Mouse (Mus musculus) heart, postnatal 0 days (tissue): ENCODE results near the gene Slc5a1. TPM values are rescaled to one million over a fixed set of nuclear protein-coding genes. Genes with fewer than 3 reads are reported as not detected.

Source experiments
- ATAC-seq: fragments of 200-750 bp; cut with Nextera tagmentation; 2 replicates; pipeline ENCODE4 v1.8.0; 2017; ENCODE audit warnings: low read depth, moderate number of reproducible peaks, moderate library complexity; ENCODE audit not compliant: insufficient read depth
- DNase-seq: peaks from one replicate; pipeline ENCODE4 v3.0.0-alpha.2; 2016; ENCODE audit warnings: low spot score
- H3K27ac ChIP-seq: fragments of 300-500 bp; sonication (generic); 2 replicates; pipeline ENCODE4 v1.5.1; 2014; ENCODE audit warnings: low read depth, mild to moderate bottlenecking
- H3K27me3 ChIP-seq: fragments of 300-500 bp; sonication (generic); 2 replicates; pipeline ENCODE4 v1.6.1; 2014; ENCODE audit warnings: low read length, mixed read lengths; ENCODE audit not compliant: control insufficient read depth, insufficient read depth
- H3K36me3 ChIP-seq: fragments of 300-500 bp; sonication (generic); replicated peaks from 2 replicates; pipeline ENCODE4 v1.6.1; 2014; ENCODE audit warnings: low read length, mixed read lengths; ENCODE audit not compliant: control insufficient read depth, insufficient read depth
- H3K4me1 ChIP-seq: fragments of 300-500 bp; sonication (generic); 2 replicates; pipeline ENCODE4 v1.6.1; 2014; ENCODE audit warnings: antibody characterized with exemption; ENCODE audit not compliant: control insufficient read depth, insufficient read depth
- H3K4me2 ChIP-seq: fragments of 300-500 bp; sonication (generic); 2 replicates; pipeline ENCODE4 v1.6.1; 2014; ENCODE audit warnings: low read depth, mild to moderate bottlenecking, low read length, moderate library complexity
- H3K4me3 ChIP-seq: fragments of 300-500 bp; sonication (generic); 2 replicates; pipeline ENCODE4 v1.5.1; 2014; ENCODE audit warnings: low read depth, low read length
- H3K9ac ChIP-seq: fragments of 300-500 bp; sonication (generic); replicated peaks from 2 replicates; pipeline ENCODE4 v1.6.1; 2014; ENCODE audit warnings: low read depth, low read length, mixed read lengths
- H3K9me3 ChIP-seq: fragments of 300-500 bp; sonication (generic); replicated peaks from 2 replicates; pipeline ENCODE4 v1.6.1; 2016; ENCODE audit warnings: low read length; ENCODE audit not compliant: control insufficient read depth
- CTCF ChIP-seq: IDR thresholded peaks from 2 replicates; pipeline ENCODE4 v1.5.1; 2016; ENCODE audit warnings: antibody characterized with exemption, control low read depth, low read depth
- EP300 ChIP-seq: IDR thresholded peaks from 2 replicates; pipeline ENCODE4 v1.6.1; 2016; ENCODE audit warnings: antibody characterized with exemption, low read depth
- WGBS: fragments of 180-500 bp; shearing (Covaris S2); extraction: QIAGEN DNeasy Blood & Tissue Kit; methylation state at CpG from one replicate; pipeline ENCODE4 v1.1.7; 2014; 5-methylcytosine and 5-hydroxymethylcytosine counted together
- polyA plus RNA-seq: library from polyadenylated mRNA; unstranded; fragments of >200 nt; fragmentation: Nextera tagmentation; extraction: Ambion mirVana; gene quantifications from 2 replicates; pipeline ENCODE4 v1.2.1, GENCODE M21; 2015
- total RNA-seq: library from RNA; depleted of rRNA; stranded (reverse); fragments of >200 nt; gene quantifications from 2 replicates; pipeline ENCODE4 v1.2.3, GENCODE M21; 2014; ENCODE audit warnings: low replicate concordance; rRNA removed

The Slc5a1 gene
- not detected in 2 replicates for total RNA-seq
- not detected in 2 replicates for polyA plus RNA-seq

- H3K9ac ChIP-seq, result no peak within 1 kb of the TSS
- ATAC-seq (no peak), DNase-seq (no peak)
- H3K9me3 ChIP-seq, result no peaks in the 10 kb centered on the region
- no peaks in the 10 kb centered on the region for H3K4me1 ChIP-seq
- H3K27me3 ChIP-seq, result peaks cover 22% of the 10 kb centered on the region
- no peaks in the 10 kb centered on the region for H3K36me3 ChIP-seq
- H3K4me2 ChIP-seq, result no peak within 1 kb of the TSS
- no peak within 1 kb of the TSS for H3K27ac ChIP-seq
- 17% methylated on average over 25 of the region's 25 CpGs for WGBS
- TF ChIP-seq EP300 (no peak), CTCF (no peak)
- H3K4me3 ChIP-seq, result no peak within 1 kb of the TSS
Observed at GRCm38 (mm10) chr5:33104025-33104481, at the start of gene Slc5a1. Gene Slc5a1 (plus strand): TSS chr5:33104219.

- TF ChIP-seq EP300 (no peak), CTCF (no peak)
- no peak overlapping the region for H3K4me3 ChIP-seq
- no peaks in the 10 kb centered on the region for H3K27me3 ChIP-seq
- no peak overlapping the region for H3K4me2 ChIP-seq
- ATAC-seq (no peak), DNase-seq (no peak)
- H3K4me1 ChIP-seq, result no peaks in the 10 kb centered on the region
- H3K27ac ChIP-seq, result no peak overlapping the region
- H3K9me3 ChIP-seq, result no peaks in the 10 kb centered on the region
- no peak overlapping the region for H3K9ac ChIP-seq
- H3K36me3 ChIP-seq, result no peaks in the 10 kb centered on the region
- WGBS, result 70% methylated on average over 10 of the region's 10 CpGs
Observed at GRCm38 (mm10) chr5:33056126-33056765, 47.8 kb upstream of the Slc5a1 start.

- H3K9ac ChIP-seq, result no peak overlapping the region
- ATAC-seq (no peak), DNase-seq (no peak)
- H3K4me2 ChIP-seq, result no peak overlapping the region
- H3K27me3 ChIP-seq, result no peaks in the 10 kb centered on the region
- H3K4me1 ChIP-seq, result no peaks in the 10 kb centered on the region
- H3K36me3 ChIP-seq, result no peaks in the 10 kb centered on the region
- H3K9me3 ChIP-seq, result no peaks in the 10 kb centered on the region
- TF ChIP-seq CTCF, result no peak
- TF ChIP-seq EP300, result no peak
- H3K4me3 ChIP-seq, result no peak overlapping the region
- H3K27ac ChIP-seq, result no peak overlapping the region
Observed at GRCm38 (mm10) chr5:33070071-33070470, 33.9 kb upstream of the Slc5a1 start.

GRCm38 (mm10) chr5:33076490-33077191 is 27.4 kb upstream of the Slc5a1 start:
- Histone ChIP-seq H3K36me3 (no peaks in the 10 kb centered on the region), H3K9ac (no peak overlapping the region), H3K9me3 (no peaks in the 10 kb centered on the region), H3K27ac (no peak overlapping the region), H3K4me1 (no peaks in the 10 kb centered on the region), H3K27me3 (no peaks in the 10 kb centered on the region), H3K4me2 (no peak overlapping the region), H3K4me3 (no peak overlapping the region)
- TF ChIP-seq CTCF (no peak), EP300 (no peak)
- no peak for DNase-seq
- WGBS, result 40% methylated on average over 6 of the region's 6 CpGs
- no peak for ATAC-seq

GRCm38 (mm10) chr5:33082896-33083295 is 21.1 kb upstream of the Slc5a1 start:
- Histone ChIP-seq H3K27ac (no peak overlapping the region), H3K4me2 (no peak overlapping the region), H3K27me3 (no peaks in the 10 kb centered on the region), H3K4me1 (no peaks in the 10 kb centered on the region), H3K9ac (no peak overlapping the region), H3K4me3 (no peak overlapping the region), H3K36me3 (no peaks in the 10 kb centered on the region), H3K9me3 (no peaks in the 10 kb centered on the region)
- 94% methylated on average over 1 of the region's 1 CpGs for WGBS
- TF ChIP-seq CTCF (no peak), EP300 (no peak)
- ATAC-seq, result no peak
- no peak for DNase-seq
